In genomic region chr4:41759656-41760287, GRCm38 (mm10) we compare ENCODE assay signal across 8 mouse cellular contexts. TPM values are rescaled to one million over a fixed set of nuclear protein-coding genes. Genes with fewer than 3 reads are reported as not detected.
DNase-seq lines count a peak whose midpoint lies in the region; ATAC-seq lines count a peak whose summit lies in the region.

No protein-coding gene starts in this region.

- peak overlapping the region; percentile 57 for H3K4me3 ChIP-seq in heart, embryonic 10.5 days
- peak overlapping the region; percentile 31; the same call in 1 of the 2 replicates for H3K4me3 ChIP-seq in brown adipose tissue, adult 24 weeks (ENCODE audit: insufficient read depth, low read depth, low read length)
- H3K4me3 ChIP-seq in hindbrain, embryonic 14.5 days (replicated peaks; ENCODE audit: low read length) = peak overlapping the region; percentile 28

- peak; percentile 76 for DNase-seq in heart, embryonic 10.5 days (ENCODE audit: low spot score)
- DNase-seq in heart, postnatal 14 days = no peak
- DNase-seq in hindbrain, embryonic 14.5 days (ENCODE audit: low spot score) = no peak
- no peak for DNase-seq in left cerebral cortex, adult 8-10 months (ENCODE audit: low spot score in 2 of 2)
- no peak for DNase-seq in yolk sac, embryonic 10.5 days (ENCODE audit: low spot score)

- peak overlapping the region; percentile 37; the same call in 1 of the 2 replicates for H3K9ac ChIP-seq in hindbrain, embryonic 14.5 days

- H3K27me3 ChIP-seq in heart, embryonic 10.5 days (ENCODE audit: insufficient read depth, poor library complexity, severe bottlenecking) = no peaks in the 10 kb centered on the region
- H3K27me3 ChIP-seq in hindbrain, embryonic 14.5 days (ENCODE audit: control insufficient read depth, insufficient read depth, low read length) = no peaks in the 10 kb centered on the region

- peaks cover 58% of the 10 kb centered on the region for H3K4me1 ChIP-seq in heart, embryonic 10.5 days
- peaks cover 9% of the 10 kb centered on the region for H3K4me1 ChIP-seq in brown adipose tissue, adult 24 weeks (ENCODE audit: control insufficient read depth, insufficient read depth, insufficient read length, low read length)
- peaks cover 29% of the 10 kb centered on the region for H3K4me1 ChIP-seq in hindbrain, embryonic 14.5 days (replicated peaks; ENCODE audit: control insufficient read depth, insufficient read depth, low read length)

- intact Hi-C loops in heart, postnatal 14 days (cut with DNase I) = no loop called here

- peak overlapping the region; percentile 46 for H3K4me2 ChIP-seq in hindbrain, embryonic 14.5 days (replicated peaks)

- H3K36me3 ChIP-seq in heart, embryonic 10.5 days = peaks cover 24% of the 10 kb centered on the region
- H3K36me3 ChIP-seq in hindbrain, embryonic 14.5 days (replicated peaks; ENCODE audit: control insufficient read depth, insufficient read depth) = peaks cover 4% of the 10 kb centered on the region

- peak overlapping the region; percentile 90 for H3K27ac ChIP-seq in heart, embryonic 10.5 days
- H3K27ac ChIP-seq in brown adipose tissue, adult 24 weeks (replicated peaks; ENCODE audit: low read depth, low read length) = peak overlapping the region; percentile 69
- peak overlapping the region; percentile 27; the same call in 1 of the 2 replicates for H3K27ac ChIP-seq in hindbrain, embryonic 14.5 days

- no peak for ATAC-seq in hindbrain, embryonic 14.5 days (ENCODE audit: low FRiP score)
- 0 out of 2 replicates have a peak, but pooled peaks have one; percentile 0 for ATAC-seq in megakaryocyte progenitor cell, adult 5-6 weeks (replicated peaks; ENCODE audit: poor library complexity)
- no peak; the same call in 1 of the 2 replicates for ATAC-seq in megakaryocyte-erythroid progenitor cell, adult 5-6 weeks (replicated peaks; ENCODE audit: low FRiP score, low TSS enrichment, poor library complexity, severe bottlenecking)

- no peaks in the 10 kb centered on the region for H3K9me3 ChIP-seq in heart, embryonic 10.5 days
- H3K9me3 ChIP-seq in hindbrain, embryonic 14.5 days (ENCODE audit: control insufficient read depth, low read length) = no peaks in the 10 kb centered on the region

- 13% methylated on average over 6 of the region's 6 CpGs for WGBS in heart, embryonic 10.5 days
- WGBS in hindbrain, embryonic 14.5 days = 44% methylated on average over 6 of the region's 6 CpGs

RNA-seq across cellular contexts. Expression of gene Sigmar1, which starts 3.8 kb away (rescaled TPM):
- 79.3 and 97.8 TPM in 2 replicates for polyA plus RNA-seq in heart, embryonic 10.5 days (2016; fragmentation: Nextera tagmentation; extraction: Ambion mirVana)
- 10 to 100 TPM; 22.8 to 23.2 TPM for total RNA-seq in heart, postnatal 14 days (2021)
- 44.1 and 48.4 TPM in 2 replicates for polyA plus RNA-seq in brown adipose tissue, adult 24 weeks (2012; ENCODE audit: insufficient read depth, insufficient read length, missing spikeins)
- polyA plus RNA-seq in hindbrain, embryonic 14.5 days (2014; fragmentation: Nextera tagmentation; extraction: Ambion mirVana) = 77.5 and 84.5 TPM in 2 replicates
- 60.8 and 66.4 TPM in 2 replicates for total RNA-seq in megakaryocyte progenitor cell, adult 5-6 weeks (2015)
- 68.0 and 76.3 TPM in 2 replicates for total RNA-seq in megakaryocyte progenitor cell, adult 5-6 weeks (2017)
- 10 to 100 TPM; 49.7 to 59.2 (median 54.4) TPM for total RNA-seq in left cerebral cortex, adult 8-10 months (2022)
- 34.2 and 53.7 TPM in 2 replicates for total RNA-seq in megakaryocyte-erythroid progenitor cell, adult 5-6 weeks (2014; fragmentation: Nextera tagmentation)
- total RNA-seq in megakaryocyte-erythroid progenitor cell, adult 5-6 weeks (2017) = 49.7 and 57.2 TPM in 2 replicates

RNA-seq across cellular contexts. Expression of gene Galt, which starts 4.7 kb away (rescaled TPM):
- polyA plus RNA-seq in heart, embryonic 10.5 days (2016; fragmentation: Nextera tagmentation; extraction: Ambion mirVana) = 52.7 and 69.7 TPM in 2 replicates
- total RNA-seq in heart, postnatal 14 days (2021) = 10 to 100 TPM; 45.6 to 52.0 TPM
- polyA plus RNA-seq in brown adipose tissue, adult 24 weeks (2012; ENCODE audit: insufficient read depth, insufficient read length, missing spikeins) = 30.4 and 38.3 TPM in 2 replicates
- 46.2 and 47.2 TPM in 2 replicates for polyA plus RNA-seq in hindbrain, embryonic 14.5 days (2014; fragmentation: Nextera tagmentation; extraction: Ambion mirVana)
- 31.5 and 34.7 TPM in 2 replicates for total RNA-seq in megakaryocyte progenitor cell, adult 5-6 weeks (2015)
- 26.1 and 36.4 TPM in 2 replicates for total RNA-seq in megakaryocyte progenitor cell, adult 5-6 weeks (2017)
- 10 to 100 TPM; 71.9 to 85.1 (median 76.5) TPM for total RNA-seq in left cerebral cortex, adult 8-10 months (2022)
- total RNA-seq in megakaryocyte-erythroid progenitor cell, adult 5-6 weeks (2014; fragmentation: Nextera tagmentation) = 37.9 and 50.1 TPM in 2 replicates
- 28.0 and 31.0 TPM in 2 replicates for total RNA-seq in megakaryocyte-erythroid progenitor cell, adult 5-6 weeks (2017)

RNA-seq across cellular contexts. Expression of gene Ccl27a, which starts 14.3 kb away (rescaled TPM):
- polyA plus RNA-seq in heart, embryonic 10.5 days (2016; fragmentation: Nextera tagmentation; extraction: Ambion mirVana) = 38.1 and 39.7 TPM in 2 replicates
- 10 to 100 TPM; 17.2 to 19.3 TPM for total RNA-seq in heart, postnatal 14 days (2021)
- polyA plus RNA-seq in brown adipose tissue, adult 24 weeks (2012; ENCODE audit: insufficient read depth, insufficient read length, missing spikeins) = 39.4 and 50.0 TPM in 2 replicates
- polyA plus RNA-seq in hindbrain, embryonic 14.5 days (2014; fragmentation: Nextera tagmentation; extraction: Ambion mirVana) = 238 and 269 TPM in 2 replicates
- total RNA-seq in megakaryocyte progenitor cell, adult 5-6 weeks (2015) = 7.9 and 9.8 TPM in 2 replicates
- total RNA-seq in megakaryocyte progenitor cell, adult 5-6 weeks (2017) = 8.9 and 11.6 TPM in 2 replicates
- total RNA-seq in left cerebral cortex, adult 8-10 months (2022) = 100 to 1,000 TPM; 189 to 252 (median 238) TPM
- 11.7 and 35.2 TPM in 2 replicates for total RNA-seq in megakaryocyte-erythroid progenitor cell, adult 5-6 weeks (2014; fragmentation: Nextera tagmentation)
- 3.0 TPM in 1 of 2 replicates, not detected in the other for total RNA-seq in megakaryocyte-erythroid progenitor cell, adult 5-6 weeks (2017)

RNA-seq across cellular contexts. Expression of gene Arid3c, which starts 28.8 kb away (rescaled TPM):
- not detected in 2 replicates for polyA plus RNA-seq in heart, embryonic 10.5 days (2016; fragmentation: Nextera tagmentation; extraction: Ambion mirVana)
- total RNA-seq in heart, postnatal 14 days (2021) = not detected
- not detected in 2 replicates for polyA plus RNA-seq in brown adipose tissue, adult 24 weeks (2012; ENCODE audit: insufficient read depth, insufficient read length, missing spikeins)
- 1.0 and 1.5 TPM in 2 replicates for polyA plus RNA-seq in hindbrain, embryonic 14.5 days (2014; fragmentation: Nextera tagmentation; extraction: Ambion mirVana)
- total RNA-seq in megakaryocyte progenitor cell, adult 5-6 weeks (2015) = not detected in 2 replicates
- total RNA-seq in megakaryocyte progenitor cell, adult 5-6 weeks (2017) = not detected in 2 replicates
- under 1 TPM; 0.37 to 0.78 (median 0.54) TPM for total RNA-seq in left cerebral cortex, adult 8-10 months (2022)
- not detected in 2 replicates for total RNA-seq in megakaryocyte-erythroid progenitor cell, adult 5-6 weeks (2014; fragmentation: Nextera tagmentation)
- not detected in 2 replicates for total RNA-seq in megakaryocyte-erythroid progenitor cell, adult 5-6 weeks (2017)

RNA-seq across cellular contexts. Expression of gene Dctn3, which starts 36.8 kb away (rescaled TPM):
- polyA plus RNA-seq in heart, embryonic 10.5 days (2016; fragmentation: Nextera tagmentation; extraction: Ambion mirVana) = 143 and 146 TPM in 2 replicates
- total RNA-seq in heart, postnatal 14 days (2021) = 10 to 100 TPM; 83.6 to 87.8 TPM
- polyA plus RNA-seq in brown adipose tissue, adult 24 weeks (2012; ENCODE audit: insufficient read depth, insufficient read length, missing spikeins) = 111 and 118 TPM in 2 replicates
- 271 and 274 TPM in 2 replicates for polyA plus RNA-seq in hindbrain, embryonic 14.5 days (2014; fragmentation: Nextera tagmentation; extraction: Ambion mirVana)
- 57.9 and 75.6 TPM in 2 replicates for total RNA-seq in megakaryocyte progenitor cell, adult 5-6 weeks (2015)
- 73.4 and 94.6 TPM in 2 replicates for total RNA-seq in megakaryocyte progenitor cell, adult 5-6 weeks (2017)
- total RNA-seq in left cerebral cortex, adult 8-10 months (2022) = 100 to 1,000 TPM; 158 to 167 (median 165) TPM
- 63.4 and 81.2 TPM in 2 replicates for total RNA-seq in megakaryocyte-erythroid progenitor cell, adult 5-6 weeks (2014; fragmentation: Nextera tagmentation)
- 50.6 and 80.7 TPM in 2 replicates for total RNA-seq in megakaryocyte-erythroid progenitor cell, adult 5-6 weeks (2017)

Comparison
In these comparisons a context has a peak if more than half of its experiments do, and no peak if none do; other contexts are left out.
1. H3K27ac ChIP-seq: peak in every context shown above with its lines; median percentile 90 in heart, embryonic 10.5 days; 69 in brown adipose tissue, adult 24 weeks; 27 in hindbrain, embryonic 14.5 days.
2. RNA of gene Ccl27a, which starts 14.3 kb away (total RNA-seq): 189 to 252 TPM in left cerebral cortex, adult 8-10 months; 3.0 to 35.2 TPM in megakaryocyte-erythroid progenitor cell, adult 5-6 weeks, 17.2 to 19.3 TPM in heart, postnatal 14 days and 7.9 to 11.6 TPM in megakaryocyte progenitor cell, adult 5-6 weeks; every median in the first group is over 4 times any median in the second.
3. Peak in every context shown above with its lines, with median percentiles within 50 percentile points of each other: H3K4me3 ChIP-seq.